Mouse (Mus musculus) forebrain, embryonic 13.5 days (tissue): ENCODE data around the gene Nfasc. TPM values are rescaled to one million over a fixed set of nuclear protein-coding genes. Genes with fewer than 3 reads are reported as not detected.
A peak's percentile ranks its signal among the peaks of the same experiment; 100 is the strongest.

Experiments used
- ATAC-seq: fragments of 200-750 bp; cut with Nextera tagmentation; 2 replicates; pipeline ENCODE4 v1.8.0; 2017
- H3K27ac ChIP-seq: fragments of 300-500 bp; sonication (generic); 2 replicates; pipeline ENCODE4 v1.5.1; 2015; ENCODE audit warnings: inconsistent platforms, mild to moderate bottlenecking, moderate library complexity
- H3K27me3 ChIP-seq: fragments of 300-500 bp; sonication (generic); 2 replicates; pipeline ENCODE4 v1.6.1; 2015; ENCODE audit warnings: mild to moderate bottlenecking, inconsistent platforms
- H3K36me3 ChIP-seq: fragments of 300-500 bp; sonication (generic); 2 replicates; pipeline ENCODE4 v1.6.1; 2015; ENCODE audit warnings: mild to moderate bottlenecking, inconsistent platforms; ENCODE audit not compliant: poor library complexity, severe bottlenecking
- H3K4me1 ChIP-seq: fragments of 300-500 bp; sonication (generic); 2 replicates; pipeline ENCODE4 v1.6.1; 2015; ENCODE audit warnings: inconsistent platforms
- H3K4me2 ChIP-seq: fragments of 300-500 bp; sonication (generic); 2 replicates; pipeline ENCODE4 v1.6.1; 2015; ENCODE audit warnings: inconsistent platforms, mild to moderate bottlenecking, moderate library complexity
- H3K4me3 ChIP-seq: fragments of 300-500 bp; sonication (generic); 2 replicates; pipeline ENCODE4 v1.5.1; 2015; ENCODE audit warnings: mild to moderate bottlenecking, inconsistent platforms
- H3K9ac ChIP-seq: fragments of 300-500 bp; sonication (generic); 2 replicates; pipeline ENCODE4 v1.6.1; 2015; ENCODE audit warnings: mild to moderate bottlenecking, inconsistent platforms
- H3K9me3 ChIP-seq: fragments of 300-500 bp; sonication (generic); replicated peaks from 2 replicates; pipeline ENCODE4 v1.6.1; 2016; ENCODE audit warnings: inconsistent platforms
- WGBS: fragments of 180-500 bp; shearing (Covaris S2); methylation state at CpG from one replicate; pipeline ENCODE4 v1.1.7; 2015; 5-methylcytosine and 5-hydroxymethylcytosine counted together
- polyA plus RNA-seq: library from polyadenylated mRNA; unstranded; fragments of >200 nt; fragmentation: Nextera tagmentation; extraction: Ambion mirVana; gene quantifications from 2 replicates; pipeline ENCODE4 v1.2.1, GENCODE M21; 2015

The Nfasc gene
- polyA plus RNA-seq, 1 experiment from 2014 or later, result 35.8 TPM

- Histone ChIP-seq H3K4me1 (peaks cover 19% of the 10 kb centered on the region), H3K27me3 (no peaks in the 10 kb centered on the region), H3K36me3 (no peaks in the 10 kb centered on the region), H3K27ac (no peak overlapping the region), H3K9ac (no peak overlapping the region), H3K4me2 (no peak overlapping the region), H3K9me3 (no peaks in the 10 kb centered on the region), H3K4me3 (no peak overlapping the region)
- 87% methylated on average over 10 of the region's 10 CpGs for WGBS
- ATAC-seq, result no peak
These were observed 23.6 kb upstream of the Nfasc start for GRCm38 (mm10) chr1:132765222-132765621.

- no peak overlapping the region for H3K4me3 ChIP-seq
- peaks cover 9% of the 10 kb centered on the region; the same call in 1 of the 2 replicates for H3K4me1 ChIP-seq
- H3K4me2 ChIP-seq, result peak overlapping the region; percentile 55; the same call in 1 of the 2 replicates
- ATAC-seq, result peak; percentile 42; the same call in 1 of the 2 replicates
- no peaks in the 10 kb centered on the region for H3K27me3 ChIP-seq
- WGBS, result 64% methylated on average over 6 of the region's 6 CpGs
- 0 out of 2 replicates have a peak overlapping the region, but pooled peaks have one; percentile 7 for H3K27ac ChIP-seq
- H3K9me3 ChIP-seq, result no peaks in the 10 kb centered on the region
- H3K9ac ChIP-seq, result no peak overlapping the region
- no peaks in the 10 kb centered on the region for H3K36me3 ChIP-seq
These were observed 17.8 kb upstream of the Nfasc start for GRCm38 (mm10) chr1:132759390-132759789.

GRCm38 (mm10) chr1:132758656-132759370, 17.2 kb upstream of the Nfasc start:
- H3K4me1 ChIP-seq, result peaks cover 9% of the 10 kb centered on the region; the same call in 1 of the 2 replicates
- peak overlapping the region; percentile 30 for H3K4me3 ChIP-seq
- H3K36me3 ChIP-seq, result no peaks in the 10 kb centered on the region
- 8% methylated on average over 24 of the region's 24 CpGs for WGBS
- H3K9ac ChIP-seq, result peak overlapping the region; percentile 46; the same call in 1 of the 2 replicates
- H3K27ac ChIP-seq, result peak overlapping the region; percentile 16; the same call in 1 of the 2 replicates
- H3K4me2 ChIP-seq, result peak overlapping the region; percentile 55
- H3K9me3 ChIP-seq, result no peaks in the 10 kb centered on the region
- H3K27me3 ChIP-seq, result no peaks in the 10 kb centered on the region
- peak; percentile 95 for ATAC-seq

GRCm38 (mm10) chr1:132755211-132755610, 13.6 kb upstream of the Nfasc start:
- Histone ChIP-seq H3K9me3 (no peaks in the 10 kb centered on the region), H3K9ac (no peak overlapping the region), H3K4me3 (no peak overlapping the region), H3K27ac (no peak overlapping the region), H3K4me1 (peaks cover 9% of the 10 kb centered on the region; the same call in 1 of the 2 replicates), H3K27me3 (no peaks in the 10 kb centered on the region), H3K36me3 (no peaks in the 10 kb centered on the region), H3K4me2 (no peak overlapping the region)
- 72% methylated on average over 4 of the region's 4 CpGs for WGBS
- ATAC-seq, result no peak

DNA sequence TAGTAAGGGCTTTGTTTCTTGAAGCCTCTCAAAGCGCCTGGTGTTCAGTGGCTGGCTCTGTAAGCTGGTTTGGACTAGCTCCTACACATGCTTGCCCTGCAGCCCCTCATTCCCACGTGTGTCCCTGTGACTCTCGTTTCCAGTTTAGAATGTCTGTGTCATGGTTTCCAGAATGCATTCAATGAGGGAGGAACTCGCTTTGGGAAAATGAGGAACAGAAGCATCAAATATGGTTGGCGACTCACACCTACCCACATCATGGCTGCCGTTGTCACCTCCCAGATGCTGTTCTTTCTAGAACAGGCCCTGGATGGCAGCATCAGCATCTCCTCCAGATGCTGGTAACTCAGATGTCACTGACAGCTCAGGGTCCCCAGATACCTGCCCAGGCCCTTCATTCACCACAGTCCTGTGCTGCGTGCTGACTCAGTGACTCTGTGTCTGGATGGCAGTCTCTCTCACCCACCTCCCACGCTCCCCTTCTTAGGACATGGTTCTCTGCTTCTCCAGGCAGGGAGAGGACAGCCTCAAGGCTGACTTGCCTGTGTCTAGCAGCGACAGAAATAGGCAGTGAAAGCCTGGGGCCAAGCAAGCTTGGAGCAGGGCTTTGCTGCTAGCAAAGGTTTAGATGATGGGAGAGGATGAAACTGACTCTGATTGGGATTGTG, 7.8 kb upstream of the Nfasc start:
- H3K4me1 ChIP-seq, result no peaks in the 10 kb centered on the region
- 77% methylated on average over 9 of the region's 9 CpGs for WGBS
- ATAC-seq, result no peak
- no peaks in the 10 kb centered on the region for H3K9me3 ChIP-seq
- no peaks in the 10 kb centered on the region for H3K36me3 ChIP-seq
- H3K4me3 ChIP-seq, result no peak overlapping the region
- no peak overlapping the region for H3K27ac ChIP-seq
- no peak overlapping the region for H3K9ac ChIP-seq
- no peak overlapping the region for H3K4me2 ChIP-seq
- no peaks in the 10 kb centered on the region for H3K27me3 ChIP-seq

DNA sequence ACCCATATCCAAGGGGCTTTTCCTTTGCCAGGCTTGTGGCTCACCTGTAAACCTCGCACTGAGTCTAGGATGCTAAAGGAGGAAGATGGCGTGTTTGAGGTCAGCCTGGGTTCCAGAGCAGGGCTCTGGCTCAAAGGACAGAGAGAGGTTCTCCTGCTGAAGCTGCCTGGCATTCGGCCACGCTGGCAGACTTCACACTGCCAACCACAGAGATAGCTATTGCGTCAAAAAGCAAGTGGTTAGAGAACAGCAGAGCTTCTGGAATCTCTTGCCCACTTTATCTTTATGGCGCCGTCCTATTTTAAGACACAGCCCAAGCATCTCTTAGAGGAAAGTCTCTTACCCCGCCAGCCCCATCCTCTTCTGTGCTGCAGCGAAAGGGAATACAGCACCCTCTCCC, 4.7 kb upstream of the Nfasc start:
- Histone ChIP-seq H3K9ac (peak overlapping the region; percentile 14; the same call in 1 of the 2 replicates), H3K27ac (no peak overlapping the region), H3K4me3 (no peak overlapping the region), H3K9me3 (no peaks in the 10 kb centered on the region), H3K36me3 (no peaks in the 10 kb centered on the region), H3K27me3 (peaks cover 11% of the 10 kb centered on the region), H3K4me2 (no peak overlapping the region), H3K4me1 (peaks cover 8% of the 10 kb centered on the region; the same call in 1 of the 2 replicates)
- 90% methylated on average over 9 of the region's 9 CpGs for WGBS
- ATAC-seq, result no peak

- H3K9ac ChIP-seq, result no peak overlapping the region
- no peak for ATAC-seq
- H3K27ac ChIP-seq, result no peak overlapping the region
- no peaks in the 10 kb centered on the region for H3K9me3 ChIP-seq
- peaks cover 10% of the 10 kb centered on the region for H3K4me1 ChIP-seq
- WGBS, result 73% methylated on average over 6 of the region's 6 CpGs
- no peaks in the 10 kb centered on the region for H3K36me3 ChIP-seq
- no peak overlapping the region for H3K4me2 ChIP-seq
- no peak overlapping the region for H3K4me3 ChIP-seq
- peaks cover 11% of the 10 kb centered on the region for H3K27me3 ChIP-seq
These were observed 4.0 kb upstream of the Nfasc start for GRCm38 (mm10) chr1:132745636-132746035.

DNA sequence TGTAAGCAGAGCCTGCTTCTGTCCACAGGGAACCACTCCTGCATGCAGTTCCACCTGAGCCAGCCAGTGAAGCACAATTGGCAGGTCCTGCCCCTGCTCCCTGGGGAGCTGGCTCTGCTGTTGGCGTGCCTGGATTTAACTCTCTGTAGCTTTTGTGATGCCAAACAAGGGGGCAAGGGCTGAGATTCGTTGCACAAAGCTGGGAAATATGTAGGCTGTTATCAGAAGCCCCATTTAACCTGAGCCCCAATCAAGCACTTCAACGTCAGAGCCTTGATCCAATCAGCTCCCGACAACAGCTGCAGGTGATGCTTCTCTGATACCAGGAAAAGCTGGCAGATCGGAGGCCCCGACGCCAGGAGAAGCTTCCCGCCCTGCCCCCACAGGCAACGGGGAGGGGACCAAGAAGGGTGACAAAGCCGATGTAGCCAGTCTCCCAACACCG, 2.5 kb downstream of the Nfasc start:
- Histone ChIP-seq H3K4me1 (peaks cover 72% of the 10 kb centered on the region), H3K9me3 (no peaks in the 10 kb centered on the region), H3K4me2 (peak overlapping the region; percentile 84), H3K36me3 (no peaks in the 10 kb centered on the region), H3K9ac (peak overlapping the region; percentile 82), H3K4me3 (peak overlapping the region; percentile 62), H3K27me3 (peaks cover 11% of the 10 kb centered on the region), H3K27ac (peak overlapping the region; percentile 90)
- peak; percentile 75 for ATAC-seq
- WGBS, result 2% methylated on average over 11 of the region's 11 CpGs

DNA sequence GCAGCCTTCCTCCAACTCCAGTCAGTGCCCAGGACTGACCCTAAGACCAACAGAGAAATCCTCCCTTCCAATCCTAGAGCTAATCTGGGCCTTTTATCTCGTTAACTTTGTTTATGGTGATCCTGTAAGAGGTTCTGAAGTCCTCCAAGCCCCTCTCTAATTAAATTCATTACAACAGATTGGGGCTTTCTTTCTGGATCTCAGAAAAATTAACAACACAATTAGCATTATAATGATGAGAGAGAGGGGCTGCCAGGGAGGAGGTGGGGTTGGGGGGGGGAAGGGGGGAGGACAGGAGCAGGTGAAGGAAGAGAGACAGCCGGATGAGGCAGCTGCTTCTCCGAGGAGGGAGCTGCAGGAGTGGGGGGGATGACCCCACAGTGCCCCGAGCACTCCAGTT, 5.4 kb downstream of the Nfasc start:
- Histone ChIP-seq H3K27me3 (no peaks in the 10 kb centered on the region), H3K4me3 (no peak overlapping the region)

GRCm38 (mm10) chr1:132733873-132734447, 7.6 kb downstream of the Nfasc start:
- 44% methylated on average over 9 of the region's 9 CpGs for WGBS
- H3K4me2 ChIP-seq, result no peak overlapping the region
- H3K27ac ChIP-seq, result no peak overlapping the region
- H3K4me1 ChIP-seq, result peaks cover 65% of the 10 kb centered on the region
- no peak overlapping the region for H3K9ac ChIP-seq
- no peak for ATAC-seq
- H3K9me3 ChIP-seq, result no peaks in the 10 kb centered on the region
- H3K4me3 ChIP-seq, result no peak overlapping the region
- no peaks in the 10 kb centered on the region for H3K36me3 ChIP-seq
- H3K27me3 ChIP-seq, result no peaks in the 10 kb centered on the region

More for the DNA sequence above, 5.4 kb downstream of the Nfasc start:
- no peaks in the 10 kb centered on the region for H3K9me3 ChIP-seq
- no peak for ATAC-seq
- H3K9ac ChIP-seq, result no peak overlapping the region
- 5% methylated on average over 4 of the region's 4 CpGs for WGBS
- no peaks in the 10 kb centered on the region for H3K36me3 ChIP-seq
- H3K27ac ChIP-seq, result peak overlapping the region; percentile 77
- peaks cover 84% of the 10 kb centered on the region for H3K4me1 ChIP-seq
- H3K4me2 ChIP-seq, result peak overlapping the region; percentile 23

DNA sequence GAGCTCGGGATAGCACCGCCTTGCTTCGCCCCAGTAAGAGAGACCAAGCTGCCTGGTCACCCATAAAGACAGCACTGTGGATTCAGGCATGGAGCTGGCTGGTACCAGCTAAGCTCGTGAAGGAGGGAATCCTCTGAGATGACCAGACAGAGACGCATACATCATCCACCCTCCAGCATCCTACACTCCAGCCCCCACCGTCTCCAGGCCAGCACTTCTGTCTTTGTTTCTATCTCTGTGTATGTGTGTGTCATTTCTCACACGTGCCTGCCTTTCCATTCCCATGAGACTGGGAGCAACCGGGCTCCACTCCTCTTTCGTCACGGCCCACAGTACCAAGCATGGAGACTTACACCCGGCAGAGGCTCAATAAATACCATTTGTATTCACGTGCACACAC, 9.3 kb downstream of the Nfasc start:
- Histone ChIP-seq H3K27ac (no peak overlapping the region), H3K4me2 (no peak overlapping the region), H3K27me3 (no peaks in the 10 kb centered on the region), H3K4me3 (no peak overlapping the region), H3K36me3 (no peaks in the 10 kb centered on the region), H3K9me3 (no peaks in the 10 kb centered on the region), H3K9ac (no peak overlapping the region), H3K4me1 (peaks cover 66% of the 10 kb centered on the region)
- ATAC-seq, result no peak
- WGBS, result 69% methylated on average over 12 of the region's 12 CpGs

DNA sequence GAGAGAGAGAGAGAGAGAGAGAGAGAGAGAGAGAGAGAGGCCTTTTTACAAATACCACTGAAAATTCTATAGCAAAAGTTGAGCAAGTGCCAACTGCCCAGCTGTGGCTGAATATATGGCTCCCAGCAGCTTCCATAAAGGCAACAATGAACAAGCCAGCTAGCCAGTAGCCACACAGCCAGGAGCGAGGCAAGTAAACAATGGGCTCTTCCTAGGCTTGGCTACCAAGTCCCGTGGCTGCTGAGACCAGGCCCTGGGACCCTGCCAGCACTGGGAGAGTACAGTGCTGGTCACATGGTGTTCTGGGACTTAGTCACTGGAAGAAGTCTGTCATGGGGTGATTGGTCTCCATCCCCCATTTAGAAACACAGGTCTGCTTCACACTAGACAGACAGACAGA, 14.0 kb downstream of the Nfasc start:
- Histone ChIP-seq H3K36me3 (no peaks in the 10 kb centered on the region), H3K27ac (no peak overlapping the region), H3K9ac (no peak overlapping the region), H3K27me3 (no peaks in the 10 kb centered on the region), H3K4me1 (peaks cover 44% of the 10 kb centered on the region), H3K4me2 (no peak overlapping the region), H3K9me3 (no peaks in the 10 kb centered on the region), H3K4me3 (no peak overlapping the region)
- ATAC-seq, result peak; percentile 40; the same call in 1 of the 2 replicates
- WGBS, result 22% methylated on average over 2 of the region's 2 CpGs
